8 mouse cellular contexts compared by ENCODE assay signal in the genomic region with DNA sequence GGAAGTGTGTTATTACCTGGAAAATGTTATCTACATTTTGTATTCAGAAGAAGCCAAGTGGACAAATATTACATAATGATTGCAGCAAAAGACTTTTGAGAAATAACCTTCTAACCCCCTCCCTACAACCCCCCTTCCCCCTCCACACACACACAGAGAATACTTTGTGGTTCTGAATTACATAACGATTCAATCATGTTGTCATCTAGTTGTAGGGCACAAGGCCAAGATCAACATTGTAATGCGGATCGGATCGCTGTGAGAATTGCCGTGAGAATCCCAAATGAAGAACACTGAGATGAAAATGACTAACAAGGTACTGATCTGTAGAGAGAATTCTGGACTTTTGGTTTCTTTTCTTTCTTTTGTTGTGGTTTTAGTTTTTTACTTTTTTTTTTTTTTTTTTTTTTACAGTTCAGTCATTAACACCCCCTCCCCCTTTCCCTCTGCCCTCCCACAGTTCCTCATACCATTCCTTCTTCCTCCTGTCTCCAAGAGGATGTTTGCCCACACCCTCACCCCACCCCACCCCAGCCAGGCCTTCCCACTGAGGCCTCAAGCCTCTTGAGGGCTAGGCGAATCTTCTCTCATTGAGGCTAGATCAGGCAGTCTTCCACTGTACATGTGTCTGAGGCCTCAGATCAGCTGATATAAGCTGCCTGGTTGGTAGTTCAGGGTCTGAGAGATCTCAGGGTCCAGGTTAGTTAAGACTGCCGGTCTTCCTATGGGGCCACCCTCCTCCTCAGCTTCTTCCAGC.
DNase-seq lines count a peak whose midpoint lies in the region; ATAC-seq lines count a peak whose summit lies in the region.

No protein-coding gene starts in this region.

- H3K36me3 ChIP-seq in neural tube, embryonic 11.5 days (ENCODE audit: control insufficient read depth, insufficient read depth, low read length), result no peaks in the 10 kb centered on the region
- no peaks in the 10 kb centered on the region for H3K36me3 ChIP-seq in neural tube, embryonic 15.5 days

- no peaks in the 10 kb centered on the region for H3K4me1 ChIP-seq in neural tube, embryonic 11.5 days (ENCODE audit: control insufficient read depth, insufficient read depth, low read length)
- H3K4me1 ChIP-seq in neural tube, embryonic 15.5 days, result no peaks in the 10 kb centered on the region

- ATAC-seq in neural tube, embryonic 11.5 days (ENCODE audit: insufficient read depth, low FRiP score, low TSS enrichment), result no peak
- ATAC-seq in neural tube, embryonic 15.5 days (ENCODE audit: low FRiP score), result no peak

- H3K9me3 ChIP-seq in neural tube, embryonic 11.5 days (ENCODE audit: control insufficient read depth, low read length), result no peaks in the 10 kb centered on the region
- H3K9me3 ChIP-seq in neural tube, embryonic 15.5 days (replicated peaks), result no peaks in the 10 kb centered on the region

- no peak overlapping the region for H3K27ac ChIP-seq in neural tube, embryonic 11.5 days (ENCODE audit: low read depth, low read length)
- H3K27ac ChIP-seq in neural tube, embryonic 15.5 days (replicated peaks), result no peak overlapping the region

- no peaks in the 10 kb centered on the region for H3K27me3 ChIP-seq in neural tube, embryonic 11.5 days (ENCODE audit: control insufficient read depth, insufficient read depth, low read length)
- no peaks in the 10 kb centered on the region for H3K27me3 ChIP-seq in neural tube, embryonic 15.5 days (replicated peaks)

- no peak overlapping the region for H3K4me3 ChIP-seq in neural tube, embryonic 11.5 days (ENCODE audit: low read depth, low read length)
- H3K4me3 ChIP-seq in neural tube, embryonic 15.5 days (replicated peaks), result no peak overlapping the region

- WGBS in neural tube, embryonic 11.5 days, result 67% methylated on average over 7 of the region's 7 CpGs
- WGBS in neural tube, embryonic 15.5 days, result 59% methylated on average over 7 of the region's 7 CpGs

- peak; percentile 33 for DNase-seq in embryo, embryonic 10.5 days (ENCODE audit: low spot score)
- DNase-seq in embryo, embryonic 9.5 days (ENCODE audit: extremely low spot score), result no peak
- peak; percentile 20 for DNase-seq in neural tube, embryonic 11.5 days (ENCODE audit: low spot score)
- peak; percentile 29 for DNase-seq in kidney, postnatal 10 days
- DNase-seq in skeletal muscle tissue, adult 2 months (ENCODE audit: low read depth, low spot score), result peak; percentile 3
- no peak for DNase-seq in cerebellum, postnatal 25 days
- DNase-seq in B cell, adult 2 months, result no peak

- no peak overlapping the region for H3K4me2 ChIP-seq in neural tube, embryonic 11.5 days (ENCODE audit: low read depth)
- H3K4me2 ChIP-seq in neural tube, embryonic 15.5 days, result no peak overlapping the region

- no peak overlapping the region for H3K9ac ChIP-seq in neural tube, embryonic 11.5 days (ENCODE audit: low read length)
- H3K9ac ChIP-seq in neural tube, embryonic 15.5 days (replicated peaks), result no peak overlapping the region

Comparison
In these comparisons a context has a peak if more than half of its experiments do, and no peak if none do; other contexts are left out.
1. DNase-seq: peak in embryo, embryonic 10.5 days (single experiment), neural tube, embryonic 11.5 days (single experiment), kidney, postnatal 10 days (single experiment) and skeletal muscle tissue, adult 2 months (single experiment); none in embryo, embryonic 9.5 days (single experiment), cerebellum, postnatal 25 days (0 of 2) and B cell, adult 2 months (0 of 2).